Mouse (Mus musculus): ENCODE results near the gene Fam129a. TPM values are rescaled to one million over a fixed set of nuclear protein-coding genes. Genes with fewer than 3 reads are reported as not detected.
A peak's percentile ranks its signal among the peaks of the same experiment; 100 is the strongest.

Gene Fam129a
- polyA plus RNA-seq, 1 experiment, result 22.4 TPM

GRCm38 (mm10) chr1:151699363-151699762, 128.4 kb downstream of the Fam129a start:
- WGBS, result 60% methylated on average over 7 of the region's 7 CpGs
- H3K4me3 ChIP-seq (replicated peaks; ENCODE audit: extremely low read depth, low read depth, low read length), result no peak overlapping the region
- no peak for TF ChIP-seq CTCF (IDR thresholded peaks at IDR 0.05; ENCODE audit: insufficient read depth, low read length)
- no peak for TF ChIP-seq POLR2A (IDR thresholded peaks at IDR 0.05; ENCODE audit: borderline replicate concordance, extremely low read depth, low read depth, low read length)
- no peak for DNase-seq
- H3K4me1 ChIP-seq (ENCODE audit: control insufficient read depth, insufficient read depth, low read length), result no peaks in the 10 kb centered on the region

- TF ChIP-seq CTCF (IDR thresholded peaks at IDR 0.05; ENCODE audit: insufficient read depth, low read length) (no peak), POLR2A (IDR thresholded peaks at IDR 0.05; ENCODE audit: borderline replicate concordance, extremely low read depth, low read depth, low read length) (no peak)
- no peak overlapping the region for H3K4me3 ChIP-seq (replicated peaks; ENCODE audit: extremely low read depth, low read depth, low read length)
- DNase-seq, result no peak
- 26% methylated on average over 1 of the region's 1 CpGs for WGBS
- no peaks in the 10 kb centered on the region for H3K4me1 ChIP-seq (ENCODE audit: control insufficient read depth, insufficient read depth, low read length)
Observed at GRCm38 (mm10) chr1:151702816-151703215, 131.8 kb downstream of the Fam129a start.

- peak; percentile 72 for DNase-seq
- TF ChIP-seq POLR2A (IDR thresholded peaks at IDR 0.05; ENCODE audit: borderline replicate concordance, extremely low read depth, low read depth, low read length), result no peak
- TF ChIP-seq CTCF (IDR thresholded peaks at IDR 0.05; ENCODE audit: insufficient read depth, low read length), result peak; percentile 74
- 33% methylated on average over 11 of the region's 11 CpGs for WGBS
- Histone ChIP-seq H3K4me1 (ENCODE audit: control insufficient read depth, insufficient read depth, low read length) (peaks cover 10% of the 10 kb centered on the region), H3K4me3 (replicated peaks; ENCODE audit: extremely low read depth, low read depth, low read length) (no peak overlapping the region)
Observed at GRCm38 (mm10) chr1:151705723-151706396, 134.9 kb downstream of the Fam129a start.

GRCm38 (mm10) chr1:151706397-151706752, 135.4 kb downstream of the Fam129a start:
- TF ChIP-seq POLR2A (IDR thresholded peaks at IDR 0.05; ENCODE audit: borderline replicate concordance, extremely low read depth, low read depth, low read length), result no peak
- TF ChIP-seq CTCF (IDR thresholded peaks at IDR 0.05; ENCODE audit: insufficient read depth, low read length), result no peak
- peaks cover 10% of the 10 kb centered on the region for H3K4me1 ChIP-seq (ENCODE audit: control insufficient read depth, insufficient read depth, low read length)
- DNase-seq, result no peak
- H3K4me3 ChIP-seq (replicated peaks; ENCODE audit: extremely low read depth, low read depth, low read length), result no peak overlapping the region
- 85% methylated on average over 3 of the region's 3 CpGs for WGBS

GRCm38 (mm10) chr1:151708966-151709733, 138.2 kb downstream of the Fam129a start:
- no peak overlapping the region for H3K4me3 ChIP-seq (replicated peaks; ENCODE audit: extremely low read depth, low read depth, low read length)
- TF ChIP-seq POLR2A (IDR thresholded peaks at IDR 0.05; ENCODE audit: borderline replicate concordance, extremely low read depth, low read depth, low read length) (no peak), CTCF (IDR thresholded peaks at IDR 0.05; ENCODE audit: insufficient read depth, low read length) (no peak)
- H3K4me1 ChIP-seq (ENCODE audit: control insufficient read depth, insufficient read depth, low read length), result peaks cover 10% of the 10 kb centered on the region
- 20% methylated on average over 13 of the region's 13 CpGs for WGBS
- no peak for DNase-seq

- no peak for DNase-seq
- 37% methylated on average over 2 of the region's 2 CpGs for WGBS
- Histone ChIP-seq H3K4me3 (replicated peaks; ENCODE audit: extremely low read depth, low read depth, low read length) (no peak overlapping the region), H3K4me1 (ENCODE audit: control insufficient read depth, insufficient read depth, low read length) (peaks cover 10% of the 10 kb centered on the region)
- TF ChIP-seq POLR2A (IDR thresholded peaks at IDR 0.05; ENCODE audit: borderline replicate concordance, extremely low read depth, low read depth, low read length) (no peak), CTCF (IDR thresholded peaks at IDR 0.05; ENCODE audit: insufficient read depth, low read length) (no peak)
Observed at GRCm38 (mm10) chr1:151709734-151710022, 138.7 kb downstream of the Fam129a start.

- no peak for TF ChIP-seq POLR2A (IDR thresholded peaks at IDR 0.05; ENCODE audit: borderline replicate concordance, extremely low read depth, low read depth, low read length)
- TF ChIP-seq CTCF (IDR thresholded peaks at IDR 0.05; ENCODE audit: insufficient read depth, low read length), result no peak
- 53% methylated on average over 5 of the region's 5 CpGs for WGBS
- peaks cover 10% of the 10 kb centered on the region for H3K4me1 ChIP-seq (ENCODE audit: control insufficient read depth, insufficient read depth, low read length)
- DNase-seq, result no peak
- H3K4me3 ChIP-seq (replicated peaks; ENCODE audit: extremely low read depth, low read depth, low read length), result no peak overlapping the region
Observed at GRCm38 (mm10) chr1:151710424-151711055, 139.6 kb downstream of the Fam129a start.

GRCm38 (mm10) chr1:151711062-151711461, 140.1 kb downstream of the Fam129a start:
- no peak for DNase-seq
- no peak for TF ChIP-seq CTCF (IDR thresholded peaks at IDR 0.05; ENCODE audit: insufficient read depth, low read length)
- no peak for TF ChIP-seq POLR2A (IDR thresholded peaks at IDR 0.05; ENCODE audit: borderline replicate concordance, extremely low read depth, low read depth, low read length)
- Histone ChIP-seq H3K4me1 (ENCODE audit: control insufficient read depth, insufficient read depth, low read length) (peaks cover 10% of the 10 kb centered on the region), H3K4me3 (replicated peaks; ENCODE audit: extremely low read depth, low read depth, low read length) (no peak overlapping the region)
- WGBS, result 70% methylated on average over 7 of the region's 7 CpGs

GRCm38 (mm10) chr1:151712664-151713063, 141.7 kb downstream of the Fam129a start:
- no peak for TF ChIP-seq POLR2A (IDR thresholded peaks at IDR 0.05; ENCODE audit: borderline replicate concordance, extremely low read depth, low read depth, low read length)
- TF ChIP-seq CTCF (IDR thresholded peaks at IDR 0.05; ENCODE audit: insufficient read depth, low read length), result no peak
- 74% methylated on average over 5 of the region's 5 CpGs for WGBS
- no peak for DNase-seq
- Histone ChIP-seq H3K4me1 (ENCODE audit: control insufficient read depth, insufficient read depth, low read length) (peaks cover 10% of the 10 kb centered on the region), H3K4me3 (replicated peaks; ENCODE audit: extremely low read depth, low read depth, low read length) (no peak overlapping the region)
